Mouse (Mus musculus): ENCODE measurements around the gene Gm10490.
A peak's percentile ranks its signal among the peaks of the same experiment; 100 is the strongest.

The Gm10490 gene

DNA sequence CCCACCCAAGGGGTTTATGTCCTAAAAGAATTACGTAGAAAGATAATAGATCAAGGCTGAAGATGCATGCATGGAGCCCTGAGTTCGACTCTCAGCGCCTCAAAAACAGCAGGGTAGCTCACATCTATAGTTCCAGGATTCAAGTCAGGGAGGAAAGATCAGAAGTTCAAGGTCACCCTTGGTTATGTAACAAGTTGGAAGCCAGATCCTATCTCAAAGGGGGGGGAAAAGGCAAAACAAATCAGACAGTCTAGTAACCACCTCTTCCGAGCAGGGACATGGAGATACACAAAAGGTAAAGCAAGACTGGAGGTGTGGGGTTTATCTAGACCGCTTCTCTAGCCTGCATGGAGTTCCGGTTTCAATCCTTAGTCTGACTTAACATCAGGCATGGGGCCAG is 16.9 kb downstream of the Gm10490 start:
- no peak for DNase-seq (ENCODE audit: low spot score in 2 of 2)

DNA sequence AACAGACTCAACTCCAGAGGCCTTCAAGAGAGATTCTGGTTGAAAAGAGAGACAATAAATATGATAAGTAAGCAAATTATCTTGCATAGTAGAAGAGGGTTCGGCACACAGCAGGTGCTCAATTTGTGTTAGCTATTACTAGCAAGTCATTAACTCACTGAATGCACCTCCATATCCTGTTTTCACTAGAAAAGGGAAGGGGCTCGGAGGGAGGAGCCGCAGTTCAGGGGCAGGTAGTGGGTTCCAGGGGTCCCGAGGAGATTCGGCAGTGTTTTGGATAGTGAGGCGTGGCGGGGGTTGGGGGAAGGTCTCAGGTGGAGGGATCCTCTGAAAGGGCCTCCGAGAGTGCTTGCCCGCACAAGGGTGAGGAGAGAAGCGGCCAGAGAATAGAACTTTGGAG is 17.8 kb downstream of the Gm10490 start:
- DNase-seq (ENCODE audit: low spot score in 2 of 2), result no peak

GRCm38 (mm10) chrX:7928270-7928790 is 19.0 kb downstream of the Gm10490 start, which contains the start of gene Eras:
TSS of gene Eras (minus strand) at chrX:7928607.
- no peak for DNase-seq (ENCODE audit: low spot score in 2 of 2)

GRCm38 (mm10) chrX:7936874-7937273 is 27.5 kb downstream of the Gm10490 start:
- DNase-seq (ENCODE audit: low spot score in 2 of 2), result no peak

GRCm38 (mm10) chrX:7937667-7938066 is 28.3 kb downstream of the Gm10490 start:
- DNase-seq (ENCODE audit: low spot score in 2 of 2), result no peak

GRCm38 (mm10) chrX:7945618-7946017 is 36.3 kb downstream of the Gm10490 start:
- DNase-seq (ENCODE audit: low spot score in 2 of 2), result no peak

- peak in 1 of 2 experiments; percentile 38 for DNase-seq (ENCODE audit: low spot score in 2 of 2)
Measured at GRCm38 (mm10) chrX:7947108-7947899, 38.0 kb downstream of the Gm10490 start, which contains the start of gene Hdac6. TSS of gene Hdac6 (minus strand) at chrX:7947889.

DNA sequence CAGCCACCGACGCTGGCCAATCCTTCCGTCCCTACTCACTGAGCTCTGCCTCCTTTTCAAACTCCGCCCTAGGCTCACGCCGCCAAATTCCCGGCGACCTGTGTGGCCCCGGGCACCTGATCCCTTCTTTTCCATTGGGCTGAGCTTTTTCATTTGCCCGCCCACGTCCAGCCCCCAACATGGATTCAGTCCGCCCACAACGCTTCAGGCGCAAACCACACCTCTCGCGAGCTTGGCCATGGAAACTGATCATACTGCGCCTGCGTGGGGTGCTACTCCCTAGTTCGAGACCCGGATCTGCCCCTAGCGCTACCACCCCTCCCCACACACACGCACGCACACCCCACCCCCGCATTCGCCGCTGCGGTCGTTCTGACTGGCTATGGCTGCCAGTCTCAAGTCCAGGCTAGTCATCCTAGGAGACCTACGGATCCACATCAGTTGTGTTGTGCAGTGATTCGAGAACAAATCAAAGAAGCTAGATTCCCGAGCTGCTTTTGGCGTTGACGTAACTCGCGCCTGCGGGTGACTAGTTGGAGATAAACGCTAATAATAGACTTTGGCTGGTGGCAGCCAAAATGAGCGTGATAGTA is 38.7 kb downstream of the Gm10490 start:
- DNase-seq (ENCODE audit: low spot score in 2 of 2), result peak; percentile 97

DNA sequence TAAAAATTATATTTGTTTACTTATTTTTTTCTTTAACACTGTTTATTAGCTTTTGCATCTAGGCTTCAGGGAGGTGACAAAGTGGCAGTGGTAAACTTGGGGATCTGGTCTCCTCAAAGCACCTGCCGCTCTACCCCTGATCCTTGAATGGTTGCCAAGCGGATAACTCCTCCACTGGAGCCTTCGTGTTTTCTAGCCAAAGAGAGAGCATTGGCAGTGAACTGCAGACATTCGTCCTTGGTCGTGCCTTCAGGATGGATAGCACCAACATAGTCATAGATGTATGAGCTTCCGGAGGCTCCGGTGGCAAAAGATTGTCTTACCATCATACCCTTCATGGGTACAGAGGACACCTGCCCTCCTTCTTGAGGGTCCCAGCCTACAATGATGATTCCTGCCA is 40.7 kb downstream of the Gm10490 start:
- no peak for DNase-seq (ENCODE audit: low spot score in 2 of 2)

- DNase-seq (ENCODE audit: low spot score in 2 of 2), result no peak
Measured at GRCm38 (mm10) chrX:7958868-7959267, 49.5 kb downstream of the Gm10490 start.
